Mouse (Mus musculus): ENCODE measurements around the gene Psmd4. TPM values are rescaled to one million over a fixed set of nuclear protein-coding genes. Genes with fewer than 3 reads are reported as not detected.

Psmd4 gene
- polyA plus RNA-seq, 2 experiments = 150 to 153 TPM

GRCm38 (mm10) chr3:95005651-95006050 is 36.8 kb downstream of the Psmd4 start:
- WGBS (ENCODE audit: insufficient replicate concordance) = 70% methylated on average over 3 of the region's 3 CpGs
- no peak overlapping the region for H3K9ac ChIP-seq (replicated peaks)
- H3K4me2 ChIP-seq (ENCODE audit: low read depth) = no peak overlapping the region
- no peak overlapping the region for H3K27ac ChIP-seq
- no peaks in the 10 kb centered on the region for H3K27me3 ChIP-seq (ENCODE audit: control insufficient read depth, insufficient read depth, low read length)
- H3K36me3 ChIP-seq (replicated peaks; ENCODE audit: control insufficient read depth, insufficient read depth, low read depth) = peaks cover 53% of the 10 kb centered on the region
- TF ChIP-seq EP300 (IDR thresholded peaks at IDR 0.05; ENCODE audit: low read depth) (no peak), CTCF (IDR thresholded peaks at IDR 0.05; ENCODE audit: low read depth) (no peak)
- peaks cover 0 to 6% of the 10 kb centered on the region in 2 experiments; a peak in 2 of 4 replicates for H3K4me1 ChIP-seq (replicated peaks; ENCODE audit: control insufficient read depth in 2 of 2, insufficient read depth in 2 of 2, low read length in 1 of 2)
- H3K4me3 ChIP-seq (ENCODE audit: insufficient read depth in 1 of 2, low read depth in 2 of 2, low read length in 2 of 2) = no peak overlapping the region
- ATAC-seq (ENCODE audit: insufficient read depth) (no peak), DNase-seq (ENCODE audit: low read depth in 3 of 3, low spot score in 3 of 3) (no peak)
- H3K9me3 ChIP-seq (ENCODE audit: control insufficient read depth, low read length) = no peaks in the 10 kb centered on the region

- H3K9ac ChIP-seq (replicated peaks) = no peak overlapping the region
- peaks cover 49% of the 10 kb centered on the region for H3K36me3 ChIP-seq (replicated peaks; ENCODE audit: control insufficient read depth, insufficient read depth, low read depth)
- H3K4me2 ChIP-seq (ENCODE audit: low read depth) = no peak overlapping the region
- H3K27me3 ChIP-seq (ENCODE audit: control insufficient read depth, insufficient read depth, low read length) = no peaks in the 10 kb centered on the region
- TF ChIP-seq CTCF (IDR thresholded peaks at IDR 0.05; ENCODE audit: low read depth) (no peak), EP300 (IDR thresholded peaks at IDR 0.05; ENCODE audit: low read depth) (no peak)
- H3K4me3 ChIP-seq (ENCODE audit: insufficient read depth in 1 of 2, low read depth in 2 of 2, low read length in 2 of 2) = no peak overlapping the region
- DNase-seq (ENCODE audit: low read depth in 3 of 3, low spot score in 3 of 3) (no peak), ATAC-seq (ENCODE audit: insufficient read depth) (no peak)
- peaks cover 0 to 6% of the 10 kb centered on the region in 2 experiments; a peak in 2 of 4 replicates for H3K4me1 ChIP-seq (replicated peaks; ENCODE audit: control insufficient read depth in 2 of 2, insufficient read depth in 2 of 2, low read length in 1 of 2)
- H3K27ac ChIP-seq = no peak overlapping the region
- no peaks in the 10 kb centered on the region for H3K9me3 ChIP-seq (ENCODE audit: control insufficient read depth, low read length)
Measured at GRCm38 (mm10) chr3:95003273-95003672, 39.1 kb downstream of the Psmd4 start.

GRCm38 (mm10) chr3:95002569-95002968 is 39.8 kb downstream of the Psmd4 start:
- ATAC-seq (ENCODE audit: insufficient read depth) = no peak
- no peaks in the 10 kb centered on the region for H3K27me3 ChIP-seq (ENCODE audit: control insufficient read depth, insufficient read depth, low read length)
- no peak overlapping the region for H3K4me3 ChIP-seq (ENCODE audit: insufficient read depth in 1 of 2, low read depth in 2 of 2, low read length in 2 of 2)
- peaks cover 49% of the 10 kb centered on the region for H3K36me3 ChIP-seq (replicated peaks; ENCODE audit: control insufficient read depth, insufficient read depth, low read depth)
- peaks cover 0 to 6% of the 10 kb centered on the region in 2 experiments; a peak in 2 of 4 replicates for H3K4me1 ChIP-seq (replicated peaks; ENCODE audit: control insufficient read depth in 2 of 2, insufficient read depth in 2 of 2, low read length in 1 of 2)
- TF ChIP-seq EP300 (IDR thresholded peaks at IDR 0.05; ENCODE audit: low read depth) (no peak), CTCF (IDR thresholded peaks at IDR 0.05; ENCODE audit: low read depth) (no peak)
- 81% methylated on average over 4 of the region's 4 CpGs for WGBS (ENCODE audit: insufficient replicate concordance)
- H3K9me3 ChIP-seq (ENCODE audit: control insufficient read depth, low read length) = no peaks in the 10 kb centered on the region
- no peak overlapping the region for H3K9ac ChIP-seq (replicated peaks)
- DNase-seq (ENCODE audit: low read depth in 3 of 3, low spot score in 3 of 3) = no peak
- no peak overlapping the region for H3K27ac ChIP-seq
- no peak overlapping the region for H3K4me2 ChIP-seq (ENCODE audit: low read depth)

DNA sequence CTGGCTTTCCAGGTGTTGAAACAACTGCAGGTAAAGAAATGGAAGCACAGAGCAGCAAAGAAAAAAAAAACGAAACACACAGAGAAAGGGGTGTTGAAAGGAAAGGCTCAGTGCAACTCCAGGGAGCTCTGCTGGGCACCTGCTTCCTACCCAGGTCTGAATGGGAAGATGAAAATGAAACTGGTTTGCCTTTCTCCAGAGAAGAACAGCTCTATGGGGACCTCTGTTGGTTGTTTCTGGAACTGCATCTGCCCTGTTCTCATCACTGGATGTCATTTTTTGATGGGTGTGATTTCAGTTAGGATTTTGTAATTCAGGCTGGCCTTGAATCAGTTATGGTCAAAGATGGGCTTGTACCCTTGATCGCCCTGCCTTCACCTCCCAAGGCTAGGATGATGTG is 45.5 kb downstream of the Psmd4 start:
- DNase-seq (ENCODE audit: low read depth in 3 of 3, low spot score in 3 of 3) = peak; percentile 49 to 59 (median 52)
- no peak for ATAC-seq (ENCODE audit: insufficient read depth)
- no peak overlapping the region for H3K9ac ChIP-seq (replicated peaks)
- no peak overlapping the region for H3K4me2 ChIP-seq (ENCODE audit: low read depth)
- 22% methylated on average over 2 of the region's 2 CpGs for WGBS (ENCODE audit: insufficient replicate concordance)
- H3K36me3 ChIP-seq (replicated peaks; ENCODE audit: control insufficient read depth, insufficient read depth, low read depth) = peaks cover 50% of the 10 kb centered on the region
- no peak overlapping the region for H3K4me3 ChIP-seq (ENCODE audit: insufficient read depth in 1 of 2, low read depth in 2 of 2, low read length in 2 of 2)
- H3K9me3 ChIP-seq (ENCODE audit: control insufficient read depth, low read length) = no peaks in the 10 kb centered on the region
- TF ChIP-seq EP300 (IDR thresholded peaks at IDR 0.05; ENCODE audit: low read depth) (no peak), CTCF (IDR thresholded peaks at IDR 0.05; ENCODE audit: low read depth) (peak; percentile 93)
- H3K27me3 ChIP-seq (ENCODE audit: control insufficient read depth, insufficient read depth, low read length) = no peaks in the 10 kb centered on the region
- H3K4me1 ChIP-seq (replicated peaks; ENCODE audit: control insufficient read depth in 2 of 2, insufficient read depth in 2 of 2, low read length in 1 of 2) = no peaks in the 10 kb centered on the region
- H3K27ac ChIP-seq = no peak overlapping the region

- Histone ChIP-seq H3K27ac (no peak overlapping the region), H3K27me3 (ENCODE audit: control insufficient read depth, insufficient read depth, low read length) (no peaks in the 10 kb centered on the region), H3K36me3 (replicated peaks; ENCODE audit: control insufficient read depth, insufficient read depth, low read depth) (peaks cover 8% of the 10 kb centered on the region), H3K9ac (replicated peaks) (no peak overlapping the region), H3K9me3 (ENCODE audit: control insufficient read depth, low read length) (no peaks in the 10 kb centered on the region), H3K4me1 (replicated peaks; ENCODE audit: control insufficient read depth in 2 of 2, insufficient read depth in 2 of 2, low read length in 1 of 2) (peaks cover 14 to 15% of the 10 kb centered on the region in 2 experiments), H3K4me2 (ENCODE audit: low read depth) (no peak overlapping the region), H3K4me3 (ENCODE audit: insufficient read depth in 1 of 2, low read depth in 2 of 2, low read length in 2 of 2) (no peak overlapping the region)
- DNase-seq (ENCODE audit: low read depth in 3 of 3, low spot score in 3 of 3) (no peak), ATAC-seq (ENCODE audit: insufficient read depth) (no peak)
- TF ChIP-seq EP300 (IDR thresholded peaks at IDR 0.05; ENCODE audit: low read depth) (no peak), CTCF (IDR thresholded peaks at IDR 0.05; ENCODE audit: low read depth) (no peak)
- WGBS (ENCODE audit: insufficient replicate concordance) = 74% methylated on average over 9 of the region's 9 CpGs
Measured at GRCm38 (mm10) chr3:94989159-94989761, 53.2 kb downstream of the Psmd4 start.

Data from liver, embryonic 14.5 days (tissue).